Mouse (Mus musculus): ENCODE results near the gene Arfgap1.

Gene Arfgap1

DNA sequence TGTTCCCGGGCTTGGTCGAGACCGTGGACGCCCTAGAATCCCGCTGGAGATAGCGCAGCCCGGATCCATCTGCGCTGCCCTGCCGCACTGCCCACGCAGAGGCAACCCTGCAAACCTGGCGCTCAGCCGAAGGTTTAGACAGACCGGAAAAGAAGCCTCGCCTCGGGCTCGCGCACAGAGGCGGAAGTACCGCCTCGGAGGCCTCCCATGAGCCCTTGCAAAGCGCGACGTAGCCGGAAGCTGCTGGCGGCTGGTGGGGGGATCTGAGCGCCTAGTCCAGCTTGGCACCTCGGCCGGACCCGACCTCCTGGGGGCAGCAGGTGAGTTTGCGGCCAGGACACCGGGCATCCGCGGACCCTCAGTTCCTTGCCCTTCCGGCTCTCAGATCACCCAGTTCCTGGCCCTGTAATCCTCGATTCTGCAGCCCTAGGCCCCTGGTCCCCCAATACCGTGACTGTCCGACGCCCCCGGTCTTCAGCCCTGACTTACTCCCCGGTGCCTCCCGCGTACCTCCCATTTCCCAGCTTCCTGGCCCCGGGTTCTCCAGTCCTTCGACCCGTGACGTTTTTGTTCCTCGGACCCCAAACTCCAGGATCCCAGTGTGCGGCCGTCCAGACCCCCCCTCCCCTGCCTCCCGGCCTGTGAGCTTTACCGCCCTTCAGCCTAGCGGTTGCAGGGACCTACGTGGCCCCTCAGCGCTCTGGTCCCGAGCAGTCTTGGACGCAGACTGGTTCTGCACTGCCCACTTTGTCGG lies at the start of gene Arfgap1:
Gene Arfgap1, plus strand, starts transcription at position 216 of the 754 bp plus-strand sequence.
- in situ Hi-C loops (cut with MboI; ENCODE audit: low sequenced_read_pairs): no loop called here

DNA sequence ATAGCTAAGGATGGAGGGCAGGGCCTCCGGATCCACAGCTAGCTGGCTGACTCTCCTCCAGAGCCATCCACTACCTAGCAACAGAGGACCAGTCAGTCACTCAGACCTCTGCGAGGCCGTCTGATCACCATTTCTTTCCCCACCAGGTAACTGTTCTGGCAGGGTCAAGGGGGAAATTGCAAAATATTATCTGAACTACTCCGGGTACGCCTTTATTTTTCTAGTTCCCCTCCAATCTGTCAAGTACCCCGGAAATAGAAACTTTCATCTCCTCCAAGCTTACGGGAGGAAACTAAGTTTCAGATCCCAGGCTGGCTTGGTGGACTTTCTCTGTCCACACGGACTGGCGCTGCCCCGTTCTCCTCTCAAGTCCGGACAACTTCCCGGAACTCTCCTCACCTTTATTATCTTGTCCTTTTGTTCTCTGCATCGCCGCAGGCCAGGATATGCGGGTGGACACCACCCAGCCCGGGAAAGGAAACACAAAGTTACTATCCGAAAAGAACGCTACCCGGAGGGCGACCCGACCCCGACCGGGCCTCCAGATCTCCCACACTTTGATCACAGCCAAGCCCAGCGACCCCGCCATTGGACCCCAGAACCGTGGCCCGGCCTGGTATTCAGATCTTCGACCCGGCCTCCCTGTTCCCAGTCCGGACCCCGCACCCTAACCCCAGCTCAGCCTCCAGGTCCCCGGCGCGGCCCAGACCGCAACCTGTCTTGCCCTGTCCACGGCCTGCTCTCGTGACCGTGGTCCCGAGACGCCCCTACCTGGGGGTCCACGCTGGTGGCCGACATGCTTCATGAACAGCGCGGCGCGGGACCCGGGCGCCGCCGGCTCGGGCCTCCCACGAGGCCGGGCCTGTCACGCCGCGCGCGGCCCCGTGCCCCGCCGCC lies 46.9 kb upstream of the Arfgap1 start:
- in situ Hi-C loops (cut with MboI; ENCODE audit: low sequenced_read_pairs): no loop called here

DNA sequence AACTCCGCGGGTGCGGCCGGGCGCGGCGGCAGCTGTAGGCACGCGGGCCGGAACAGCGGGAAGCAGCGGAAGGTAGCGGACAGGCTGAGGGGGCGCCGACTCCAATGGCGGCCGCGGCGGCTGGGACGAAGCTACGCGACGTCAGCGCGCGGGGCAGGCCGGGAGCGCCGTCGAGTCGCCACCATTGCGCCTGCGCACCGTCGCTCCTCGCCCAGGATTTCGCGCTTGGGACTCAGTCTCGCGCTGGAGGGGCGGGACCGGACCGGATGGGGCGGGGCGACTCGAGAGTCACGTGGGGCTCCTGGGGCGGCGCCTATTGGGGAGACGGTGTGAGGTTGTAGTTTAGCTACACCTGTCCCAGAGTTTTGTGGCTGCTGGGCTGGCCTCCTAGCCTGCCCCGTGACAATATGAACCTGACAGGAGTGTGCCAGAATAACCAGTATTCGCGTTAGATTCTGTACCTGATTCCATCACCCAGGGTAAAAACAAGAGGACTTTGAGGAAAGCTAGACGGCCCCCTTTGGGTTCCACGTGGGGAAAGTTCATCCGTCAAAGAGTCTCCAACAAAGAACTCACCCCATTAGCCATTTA lies 46.1 kb upstream of the Arfgap1 start, which contains the start of gene Ythdf1:
Gene Ythdf1, minus strand, starts transcription at position 140 of the 591 bp plus-strand sequence.
- in situ Hi-C loops (cut with MboI; ENCODE audit: low sequenced_read_pairs): no loop called here

DNA sequence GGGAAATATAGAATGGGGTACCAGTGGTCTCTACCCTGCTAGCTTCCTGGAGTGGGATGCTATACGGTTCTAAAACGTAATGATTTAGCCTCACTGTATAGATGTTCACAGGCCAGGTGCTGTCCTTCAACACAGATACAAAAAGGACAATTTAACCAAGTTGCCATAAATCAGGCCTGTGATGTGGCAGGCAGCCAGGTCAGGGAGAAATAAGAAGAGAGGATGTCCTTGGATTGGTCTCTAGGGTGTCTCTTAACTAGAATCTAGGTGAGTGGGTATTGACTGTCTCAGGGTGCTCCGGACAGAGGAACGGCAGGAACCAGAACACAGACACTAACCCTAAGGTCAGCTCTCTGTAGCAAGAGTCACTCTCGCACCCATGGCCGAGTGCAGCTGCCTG lies 44.3 kb upstream of the Arfgap1 start:
- in situ Hi-C loops (cut with MboI; ENCODE audit: low sequenced_read_pairs): no loop called here

DNA sequence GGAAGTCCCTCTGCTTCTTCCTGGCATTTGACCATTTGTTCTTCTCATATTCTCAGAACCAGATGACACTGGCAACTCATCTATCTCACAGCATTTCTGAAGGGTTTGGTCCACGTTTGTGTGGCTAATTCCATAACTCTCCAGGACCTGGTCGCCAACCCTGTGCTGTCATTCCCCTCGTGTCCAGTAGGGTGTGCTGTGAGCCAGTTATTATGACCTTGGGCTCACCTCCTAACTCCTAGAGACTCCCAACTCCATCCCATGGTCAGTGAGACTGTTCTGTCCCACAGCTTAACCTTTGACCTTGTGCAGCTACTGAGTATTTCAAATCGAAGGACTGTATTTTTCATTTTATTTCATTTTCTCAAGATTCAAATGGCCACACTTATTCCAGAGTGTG lies 41.8 kb upstream of the Arfgap1 start:
- in situ Hi-C loops (cut with MboI; ENCODE audit: low sequenced_read_pairs): no loop called here

DNA sequence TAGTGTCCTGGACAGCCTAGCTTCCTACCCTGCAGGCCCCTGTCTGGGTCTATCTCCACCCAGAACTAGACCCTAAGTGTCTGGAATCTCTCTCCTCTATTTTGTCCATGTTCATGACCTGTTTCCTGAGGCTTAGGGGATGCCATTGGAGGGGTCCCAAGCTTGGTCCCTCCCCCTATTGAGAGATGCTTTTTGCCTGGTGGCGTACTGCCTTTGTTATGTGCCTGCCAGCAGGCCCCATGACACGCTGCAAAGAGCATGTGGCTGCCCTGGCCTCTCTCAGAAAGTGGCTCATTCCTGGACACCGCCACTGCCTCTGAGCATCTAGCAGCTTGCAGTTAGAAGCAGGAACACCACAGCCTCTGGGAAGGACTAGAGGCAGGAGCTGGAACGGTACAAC lies 38.3 kb upstream of the Arfgap1 start, which contains the start of gene Birc7:
Gene Birc7, plus strand, starts transcription at position 301 of the 400 bp plus-strand sequence.
- in situ Hi-C loops (cut with MboI; ENCODE audit: low sequenced_read_pairs): no loop called here

DNA sequence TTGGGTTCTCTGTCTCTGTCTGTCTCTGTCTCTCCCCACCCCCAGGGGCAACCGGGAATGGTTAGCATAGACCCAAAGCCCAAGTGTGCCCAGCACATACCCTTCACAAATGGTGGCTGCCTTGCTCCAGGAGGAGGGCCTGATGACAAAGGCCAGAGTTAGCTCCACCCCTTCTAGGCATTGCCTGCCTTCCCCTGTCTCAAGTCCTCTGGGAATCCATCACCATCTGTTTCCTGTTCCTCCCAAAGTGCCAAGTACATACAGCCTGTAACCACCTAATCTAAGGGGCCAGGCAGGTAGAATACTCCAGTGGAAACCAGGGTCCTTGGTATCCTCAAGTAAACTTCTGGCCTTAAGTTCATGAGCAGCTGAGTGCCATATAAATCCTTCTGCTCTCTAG lies 34.6 kb upstream of the Arfgap1 start:
- in situ Hi-C loops (cut with MboI; ENCODE audit: low sequenced_read_pairs): no loop called here

DNA sequence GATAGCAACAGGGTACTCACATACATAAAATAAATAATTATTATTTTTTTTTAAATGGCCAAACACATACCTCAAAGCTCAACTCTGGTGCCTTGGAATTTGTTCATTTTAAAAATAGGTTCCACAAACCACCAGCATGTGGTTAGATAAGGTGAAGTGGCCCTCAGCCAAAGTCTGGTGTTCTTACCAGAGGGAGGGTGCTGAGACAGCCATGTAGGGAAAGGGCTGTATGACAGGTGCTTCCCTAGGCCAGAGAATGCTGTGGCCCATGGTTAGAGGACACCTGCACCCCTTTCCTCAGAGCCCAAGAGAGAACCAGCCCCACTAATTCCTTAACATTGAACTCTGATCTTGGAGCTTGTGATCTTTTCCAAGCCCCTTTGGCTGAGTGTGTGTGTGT lies 26.8 kb upstream of the Arfgap1 start:
- in situ Hi-C loops (cut with MboI; ENCODE audit: low sequenced_read_pairs): no loop called here

DNA sequence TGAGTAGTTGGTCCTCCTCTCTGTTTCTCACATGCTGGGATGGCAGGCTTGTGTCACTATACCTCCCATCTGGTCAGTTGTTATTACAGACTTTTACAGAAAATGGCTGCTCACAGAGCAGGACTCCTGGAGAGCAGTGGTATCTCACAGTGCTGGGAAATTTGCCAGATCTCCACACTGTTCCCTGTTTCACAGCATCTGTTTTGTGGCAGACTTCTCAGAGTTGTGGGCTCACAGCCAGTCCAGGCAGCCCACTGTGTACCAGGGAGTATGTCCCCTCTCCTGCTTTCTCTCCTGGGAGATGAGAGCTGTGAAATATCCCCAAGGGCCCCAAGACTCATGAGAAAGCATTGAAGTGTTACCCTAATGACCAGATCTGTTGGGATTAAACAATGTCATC lies 25.2 kb upstream of the Arfgap1 start:
- in situ Hi-C loops (cut with MboI; ENCODE audit: low sequenced_read_pairs): no loop called here

DNA sequence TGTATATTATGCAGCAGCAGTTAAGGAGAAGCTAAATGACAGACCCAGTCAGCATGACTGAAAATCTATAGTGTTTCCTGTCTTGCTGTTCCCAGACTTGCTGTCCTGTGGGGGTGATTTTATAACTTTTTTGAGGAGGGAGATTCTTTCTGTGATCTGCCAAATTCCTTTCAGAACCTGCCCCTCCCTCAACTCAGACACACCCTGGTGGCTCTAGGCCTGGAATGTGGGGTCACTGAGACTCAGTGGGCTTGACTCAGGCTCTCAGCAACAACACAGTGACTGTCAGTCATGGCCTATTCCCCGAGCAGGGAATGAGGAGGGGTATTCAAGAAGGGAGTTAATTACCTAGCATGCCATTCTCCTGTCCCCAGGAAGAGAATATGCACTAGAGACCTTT lies 17.1 kb upstream of the Arfgap1 start:
- in situ Hi-C loops (cut with MboI; ENCODE audit: low sequenced_read_pairs): no loop called here

DNA sequence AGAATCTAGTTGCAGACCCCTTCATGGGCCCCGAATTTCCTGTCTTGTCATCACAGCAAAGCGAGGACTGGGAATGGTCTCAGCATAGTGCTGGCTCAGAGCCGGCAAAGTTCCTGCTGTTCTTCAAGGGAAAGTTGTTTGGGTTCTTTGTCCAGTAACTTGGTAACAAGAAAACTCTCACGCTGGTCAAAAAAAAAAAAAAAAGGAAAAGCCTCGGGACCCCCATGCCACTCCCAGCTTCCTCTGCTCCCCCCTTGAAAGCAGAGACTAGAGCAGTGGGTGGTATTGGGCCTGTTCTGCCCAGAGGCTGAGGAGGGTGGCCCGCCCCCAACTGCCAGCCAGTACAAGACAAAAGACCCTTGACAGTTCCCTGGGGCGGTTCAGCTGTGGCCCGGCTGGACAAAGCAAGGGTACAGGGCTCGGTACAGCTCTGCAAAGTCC lies 14.3 kb upstream of the Arfgap1 start:
- in situ Hi-C loops (cut with MboI; ENCODE audit: low sequenced_read_pairs): no loop called here

DNA sequence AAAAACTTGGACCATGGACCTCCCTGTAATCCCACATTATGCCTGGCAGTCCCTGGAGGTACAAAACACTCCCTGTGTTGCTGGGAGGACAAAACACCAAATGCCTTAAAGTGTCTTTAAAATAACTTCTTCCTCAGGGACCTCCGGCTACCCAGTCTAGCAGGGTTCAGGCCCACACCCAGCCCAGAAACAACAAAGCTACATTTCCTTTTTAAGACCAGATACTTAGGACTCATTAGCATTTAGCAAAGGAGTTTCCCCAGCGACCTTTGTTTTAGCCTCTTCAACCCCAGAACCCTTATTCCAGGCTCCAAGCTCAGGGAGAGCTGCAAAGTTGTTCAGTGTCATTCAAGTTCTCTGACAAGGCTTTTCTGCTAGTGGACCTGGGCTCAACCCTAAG lies 13.4 kb upstream of the Arfgap1 start:
- in situ Hi-C loops (cut with MboI; ENCODE audit: low sequenced_read_pairs): no loop called here

DNA sequence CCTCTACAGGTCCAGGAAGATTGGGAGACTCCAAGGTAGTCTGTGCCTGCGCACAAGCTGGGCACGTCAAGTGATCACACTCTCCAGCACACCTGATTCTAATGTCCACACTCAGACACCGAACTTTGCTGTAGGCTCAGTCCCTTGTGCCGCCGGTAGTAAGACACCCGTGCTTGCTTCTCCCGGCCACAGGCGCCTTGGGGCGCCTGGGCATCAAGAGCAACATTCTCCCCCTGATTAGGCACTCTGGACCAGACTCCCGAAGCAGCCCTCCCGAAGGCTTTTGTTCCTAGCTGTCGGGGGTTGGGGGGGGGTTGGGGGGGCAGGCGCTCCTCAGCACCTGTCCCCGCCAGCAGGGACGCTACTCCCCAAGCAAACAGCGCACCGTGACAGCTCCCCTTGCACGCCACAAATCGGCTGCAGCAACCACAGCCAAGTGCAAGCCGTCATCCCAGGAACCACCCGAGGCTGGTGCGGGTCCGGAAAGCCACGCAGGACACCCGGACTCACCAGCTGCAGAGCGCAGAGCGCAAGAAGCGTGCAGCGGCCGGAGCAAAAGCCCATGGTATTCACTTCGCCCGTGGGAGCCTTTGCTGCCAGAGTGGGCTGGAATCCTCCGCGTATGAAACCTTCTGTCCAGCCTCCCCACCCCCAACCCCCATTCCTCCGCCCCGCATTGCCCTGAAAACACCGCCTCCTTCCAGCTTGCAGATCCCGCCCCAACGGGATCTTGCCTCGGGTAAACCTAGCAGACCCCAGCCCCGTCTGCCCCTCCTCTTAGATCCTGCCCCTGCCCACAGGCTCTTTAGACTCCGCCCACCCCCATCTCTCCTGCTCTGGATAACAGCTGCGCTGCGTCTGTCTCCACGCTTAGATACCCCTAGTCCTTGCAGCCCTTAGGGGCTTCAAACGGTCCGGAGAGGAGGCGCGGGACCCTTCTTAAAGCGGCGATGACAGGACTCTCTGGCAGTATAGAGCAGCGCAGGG lies 12.7 kb upstream of the Arfgap1 start, which contains the start of gene Nkain4:
Gene Nkain4, minus strand, starts transcription at position 639 of the 987 bp plus-strand sequence.
- in situ Hi-C loops (cut with MboI; ENCODE audit: low sequenced_read_pairs): no loop called here

DNA sequence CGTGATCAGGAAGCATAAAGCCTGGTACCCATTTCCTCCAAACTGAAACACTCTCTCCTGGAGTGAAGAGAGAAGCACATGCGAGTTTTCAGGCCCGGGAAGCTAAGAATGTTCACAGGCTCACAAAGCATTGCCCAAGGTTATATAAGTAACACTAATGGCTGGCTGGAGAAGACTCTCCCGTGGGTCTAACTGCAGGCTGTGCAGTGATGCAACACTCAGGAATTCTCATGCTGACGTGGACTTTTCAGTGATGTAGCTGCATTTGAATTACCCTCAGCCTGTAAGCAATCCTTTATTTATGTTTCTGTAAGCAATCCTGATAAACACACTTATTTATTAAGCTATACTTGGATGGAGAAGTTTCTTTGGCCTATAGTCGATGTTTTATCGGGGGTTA lies 7.4 kb upstream of the Arfgap1 start:
- in situ Hi-C loops (cut with MboI; ENCODE audit: low sequenced_read_pairs): no loop called here

DNA sequence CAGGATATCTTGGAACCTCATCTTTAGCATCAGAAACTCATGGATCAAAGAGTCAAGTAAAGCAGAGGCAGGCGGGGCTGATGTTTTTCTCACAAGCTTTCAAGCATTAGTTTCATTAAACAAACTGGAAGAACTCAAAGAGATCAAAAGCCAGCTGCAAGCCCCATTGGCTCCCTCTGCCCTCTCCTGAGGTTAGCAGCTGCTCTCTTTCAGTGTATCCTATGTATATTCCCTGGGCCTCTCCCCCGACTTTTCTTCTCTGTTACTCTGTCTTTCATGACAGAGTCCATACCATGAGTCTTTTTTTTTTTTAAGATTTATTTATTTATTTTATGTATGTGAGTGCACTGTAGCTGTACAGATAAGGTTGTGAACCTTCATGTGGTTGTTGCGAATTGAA lies 6.8 kb upstream of the Arfgap1 start:
- in situ Hi-C loops (cut with MboI; ENCODE audit: low sequenced_read_pairs): no loop called here

DNA sequence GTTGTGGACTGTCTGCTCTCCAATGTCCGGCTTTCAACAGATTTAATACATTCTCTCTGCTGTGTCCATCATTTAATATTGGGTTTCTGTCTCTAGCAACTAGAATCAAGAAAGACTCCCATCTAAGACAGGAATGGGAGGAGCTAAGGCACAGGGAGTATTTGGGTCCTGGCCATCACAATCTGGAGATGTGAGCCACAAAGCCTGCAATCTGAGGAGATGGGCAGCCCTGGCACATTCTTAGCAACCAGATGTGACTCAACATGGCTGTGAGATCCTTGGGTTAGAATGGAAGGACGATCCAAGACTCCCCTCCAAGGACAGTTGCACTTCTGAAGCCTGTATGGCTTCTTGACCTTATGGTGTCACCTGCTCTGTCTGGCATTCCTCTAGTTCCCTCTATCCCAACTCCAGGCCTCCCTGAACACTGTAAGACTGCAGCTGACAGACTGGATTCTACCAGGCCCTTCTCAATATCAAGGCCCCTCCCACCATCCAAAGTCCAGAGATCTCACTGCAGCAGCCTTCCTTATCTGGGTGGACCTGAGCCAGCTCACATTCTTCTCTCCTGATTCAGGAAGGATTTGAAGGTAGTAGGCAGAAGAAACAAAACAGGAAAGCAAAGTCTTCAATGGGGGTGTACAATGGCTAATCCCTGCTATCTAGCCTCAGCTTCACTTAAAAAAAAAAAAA lies 4.3 kb upstream of the Arfgap1 start:
- in situ Hi-C loops (cut with MboI; ENCODE audit: low sequenced_read_pairs): no loop called here

DNA sequence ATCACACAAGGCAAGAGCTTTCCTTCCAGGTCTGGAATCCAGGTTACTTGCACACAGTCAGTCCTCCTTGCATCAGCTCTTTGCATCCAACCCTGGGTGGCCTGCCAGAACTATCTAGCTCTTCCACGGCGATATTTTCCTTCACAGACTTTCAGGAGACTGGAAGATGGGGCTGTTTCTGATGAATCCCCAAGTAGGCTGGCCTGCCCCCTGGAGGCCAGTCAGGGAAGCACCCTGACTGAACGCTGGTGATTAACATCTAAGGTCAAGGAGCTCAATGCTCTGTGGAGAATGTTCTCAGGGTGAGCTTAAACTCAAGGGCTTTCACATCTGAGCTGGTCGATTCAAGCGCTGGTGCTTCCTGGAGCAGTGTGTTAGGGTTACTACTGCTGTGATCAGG lies 3.1 kb upstream of the Arfgap1 start:
- in situ Hi-C loops (cut with MboI; ENCODE audit: low sequenced_read_pairs): no loop called here

DNA sequence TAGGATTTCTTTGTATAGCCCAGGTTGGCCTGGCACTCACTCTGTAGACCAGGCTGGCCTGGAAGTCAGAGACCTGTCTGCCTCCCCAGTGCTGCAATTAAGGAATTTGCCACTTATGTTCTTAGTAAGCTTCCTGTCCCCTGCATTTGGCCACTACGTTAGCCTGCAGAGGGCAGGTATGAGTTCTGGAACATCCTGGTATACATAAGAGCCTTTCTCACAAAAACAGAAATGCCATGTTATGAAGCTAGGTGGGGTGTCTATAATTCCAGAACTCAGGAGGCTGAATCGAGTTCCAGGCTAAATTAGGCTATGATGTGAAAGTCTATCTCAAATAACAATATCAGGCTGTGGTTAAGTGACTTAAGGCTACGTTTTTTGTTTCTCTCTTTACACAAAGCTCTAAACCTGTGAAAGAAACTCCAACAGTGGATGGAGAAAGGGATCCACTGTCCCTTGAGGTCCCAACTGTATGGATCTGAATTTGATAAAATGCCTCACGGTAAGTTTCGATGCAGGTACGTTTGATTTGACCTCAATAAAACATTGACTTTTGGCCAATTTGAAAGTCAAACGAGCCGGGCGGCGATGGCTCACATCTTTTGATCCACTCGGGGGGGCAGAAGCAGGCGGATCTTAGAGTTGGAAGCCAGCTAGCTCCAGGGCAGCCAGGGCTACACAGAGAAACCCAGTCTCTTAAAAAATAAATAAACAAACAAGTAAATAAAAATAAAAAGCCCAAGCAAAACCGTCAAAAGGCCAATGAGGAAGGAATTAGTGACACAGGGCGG lies 738 bp upstream of the Arfgap1 start:
- in situ Hi-C loops (cut with MboI; ENCODE audit: low sequenced_read_pairs): no loop called here

DNA sequence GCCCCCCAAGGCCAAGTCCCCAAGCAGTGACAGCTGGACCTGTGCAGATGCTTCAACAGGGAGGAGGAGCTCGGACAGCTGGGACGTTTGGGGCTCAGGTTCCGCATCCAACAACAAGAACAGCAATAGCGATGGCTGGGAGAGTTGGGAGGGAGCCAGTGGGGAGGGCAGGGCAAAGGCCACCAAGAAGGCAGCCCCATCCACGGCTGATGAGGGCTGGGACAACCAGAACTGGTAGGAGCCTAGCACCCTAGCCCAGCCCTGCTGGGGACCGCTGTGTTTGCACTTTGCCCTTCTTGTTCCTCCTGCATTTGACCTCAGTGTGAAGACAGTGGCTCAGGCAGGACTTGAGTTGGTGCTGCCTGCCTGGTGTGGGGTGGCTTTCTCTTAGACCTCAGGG lies 14.1 kb downstream of the Arfgap1 start:
- in situ Hi-C loops (cut with MboI; ENCODE audit: low sequenced_read_pairs): no loop called here

Measured in CH12F3 (cell line).